Mouse (Mus musculus) MEL (cell line): ENCODE results near the gene Ankrd34c.

Experiments used
- CTCF ChIP-seq, 3 experiments: IDR thresholded peaks in 2 of 3; conservative IDR thresholded peaks in 1 of 3; 2 replicates each; pipeline ENCODE4 v1.5.1; 2011 to 2012; ENCODE audit warnings: low read length in 3 of 3, low read depth in 2 of 3, mild to moderate bottlenecking in 2 of 3, improper control_type of control experiment in 1 of 3, inconsistent platforms in 1 of 3, mixed read lengths in 1 of 3, moderate library complexity in 1 of 3; ENCODE audit not compliant: control insufficient read depth in 1 of 3, insufficient read depth in 1 of 3, poor library complexity in 1 of 3, severe bottlenecking in 1 of 3
- POLR2A ChIP-seq, 2 experiments: IDR thresholded peaks; 2 replicates each; pipeline ENCODE4 v1.6.1; 2011 to 2012; ENCODE audit warnings: low read length in 2 of 2, mild to moderate bottlenecking in 2 of 2, control low read depth in 1 of 2, improper control_type of control experiment in 1 of 2, low read depth in 1 of 2, moderate library complexity in 1 of 2; ENCODE audit not compliant: control insufficient read depth in 1 of 2, insufficient read depth in 1 of 2, poor library complexity in 1 of 2

- no peak for TF ChIP-seq POLR2A (IDR thresholded peaks at IDR 0.05; ENCODE audit: control insufficient read depth in 1 of 2, insufficient read depth in 1 of 2, low read depth in 1 of 2, low read length in 2 of 2, poor library complexity in 1 of 2)
- TF ChIP-seq CTCF (IDR thresholded peaks at IDR 0.05 in 2 of 3, conservative IDR thresholded peaks at IDR 0.05 in 1 of 3; ENCODE audit: control insufficient read depth in 1 of 3, insufficient read depth in 1 of 3, low read depth in 2 of 3, low read length in 3 of 3, poor library complexity in 1 of 3, severe bottlenecking in 1 of 3), result no peak
These were observed 387 bp downstream of the Ankrd34c start for GRCm38 (mm10) chr9:89737888-89738287.
